Mouse (Mus musculus): Measurements from ENCODE around the gene Limd1. TPM values are rescaled to one million over a fixed set of nuclear protein-coding genes. Genes with fewer than 3 reads are reported as not detected.

Limd1 gene
- polyA plus RNA-seq, 1 experiment from 2014 or later = 43.3 TPM

GRCm38 (mm10) chr9:123479876-123480252, 1.4 kb downstream of the Limd1 start:
- no peaks in the 10 kb centered on the region for H3K9me3 ChIP-seq (replicated peaks; ENCODE audit: low read length)
- no peak for ATAC-seq (replicated peaks; ENCODE audit: low FRiP score, low read depth)
- 83% methylated on average over 8 of the region's 8 CpGs for WGBS

DNA sequence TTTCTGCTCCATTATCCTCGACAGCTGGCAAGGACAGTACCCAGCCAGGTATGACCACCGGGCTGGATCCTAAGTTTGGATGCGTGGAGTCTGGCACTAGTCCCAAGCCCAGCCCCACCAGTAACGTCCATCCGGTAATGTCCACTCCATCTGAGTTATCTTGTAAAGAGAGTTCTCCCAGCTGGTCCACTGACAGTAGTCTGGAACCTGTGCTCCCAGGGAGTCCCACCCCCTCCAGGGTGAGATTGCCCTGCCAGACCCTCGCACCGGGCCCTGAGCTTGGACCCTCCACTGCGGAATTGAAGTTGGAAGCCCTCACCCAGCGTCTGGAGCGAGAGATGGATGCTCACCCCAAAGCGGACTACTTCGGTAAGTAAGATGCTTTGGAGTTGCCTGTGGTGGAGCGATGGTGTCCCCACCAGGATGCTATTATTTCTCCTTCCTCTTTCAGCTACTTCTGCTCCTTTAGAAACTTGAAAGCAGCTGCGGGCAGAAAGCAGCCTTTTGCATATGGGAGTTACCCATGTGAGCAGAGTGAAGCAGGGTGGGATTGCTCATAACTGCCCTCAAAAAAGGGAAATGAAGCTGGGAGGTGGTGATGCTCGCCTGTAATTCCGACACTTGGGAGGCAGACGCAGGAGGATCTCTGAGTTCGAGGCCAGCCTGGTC, 1.9 kb downstream of the Limd1 start:
- Histone ChIP-seq H3K9me3 (replicated peaks; ENCODE audit: low read length) (no peaks in the 10 kb centered on the region), H3K27me3 (ENCODE audit: insufficient read depth, low read length) (no peaks in the 10 kb centered on the region), H3K4me3 (replicated peaks; ENCODE audit: low read depth, low read length) (peak overlapping the region; percentile 55), H3K27ac (no peak overlapping the region), H3K4me1 (replicated peaks; ENCODE audit: insufficient read depth, low read length) (peaks cover 28% of the 10 kb centered on the region), H3K9ac (ENCODE audit: low read depth, low read length) (peak overlapping the region; percentile 66), H3K4me2 (ENCODE audit: low read length) (peak overlapping the region; percentile 88), H3K36me3 (ENCODE audit: insufficient read depth, low read length) (peaks cover 7% of the 10 kb centered on the region; the same call in 1 of the 2 replicates)
- 66% methylated on average over 18 of the region's 18 CpGs for WGBS
- no peak for DNase-seq (ENCODE audit: low spot score)
- no peak for TF ChIP-seq CTCF (IDR thresholded peaks at IDR 0.05; ENCODE audit: low read depth)
- no peak for ATAC-seq (replicated peaks; ENCODE audit: low FRiP score, low read depth)

More at GRCm38 (mm10) chr9:123479876-123480252, 1.4 kb downstream of the Limd1 start:
- Histone ChIP-seq H3K36me3 (ENCODE audit: insufficient read depth, low read length) (peaks cover 7% of the 10 kb centered on the region; the same call in 1 of the 2 replicates), H3K9ac (ENCODE audit: low read depth, low read length) (peak overlapping the region; percentile 66), H3K4me1 (replicated peaks; ENCODE audit: insufficient read depth, low read length) (peaks cover 28% of the 10 kb centered on the region), H3K27me3 (ENCODE audit: insufficient read depth, low read length) (no peaks in the 10 kb centered on the region), H3K4me3 (replicated peaks; ENCODE audit: low read depth, low read length) (peak overlapping the region; percentile 55), H3K27ac (no peak overlapping the region), H3K4me2 (ENCODE audit: low read length) (peak overlapping the region; percentile 88)
- no peak for TF ChIP-seq CTCF (IDR thresholded peaks at IDR 0.05; ENCODE audit: low read depth)
- DNase-seq (ENCODE audit: low spot score) = no peak

DNA sequence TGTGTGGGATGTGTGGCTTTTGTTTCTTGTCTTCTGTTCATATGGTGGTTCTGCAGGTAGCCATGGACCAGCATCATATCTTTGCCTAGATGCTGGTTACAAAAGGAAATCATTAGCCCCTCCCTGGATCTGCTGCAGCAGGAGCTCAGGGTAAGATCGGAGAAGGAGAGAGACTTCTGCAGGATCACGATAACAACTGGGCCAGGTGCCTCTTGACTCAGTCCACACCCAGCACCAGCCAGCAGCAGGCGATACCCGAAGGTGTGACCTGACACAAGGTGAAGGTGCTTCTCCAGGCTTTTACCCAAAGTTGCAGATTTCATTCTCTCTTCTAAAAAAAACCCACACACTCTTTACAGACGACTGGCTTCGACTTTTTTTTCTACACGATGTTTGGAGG, 2.6 kb downstream of the Limd1 start:
- H3K36me3 ChIP-seq (ENCODE audit: insufficient read depth, low read length) = peaks cover 7% of the 10 kb centered on the region; the same call in 1 of the 2 replicates
- no peaks in the 10 kb centered on the region for H3K9me3 ChIP-seq (replicated peaks; ENCODE audit: low read length)
- peak overlapping the region; percentile 88 for H3K4me2 ChIP-seq (ENCODE audit: low read length)
- no peaks in the 10 kb centered on the region for H3K27me3 ChIP-seq (ENCODE audit: insufficient read depth, low read length)
- WGBS = 51% methylated on average over 7 of the region's 7 CpGs
- H3K4me1 ChIP-seq (replicated peaks; ENCODE audit: insufficient read depth, low read length) = peaks cover 28% of the 10 kb centered on the region
- DNase-seq (ENCODE audit: low spot score) (no peak), ATAC-seq (replicated peaks; ENCODE audit: low FRiP score, low read depth) (no peak)
- H3K27ac ChIP-seq = no peak overlapping the region
- H3K4me3 ChIP-seq (replicated peaks; ENCODE audit: low read depth, low read length) = peak overlapping the region; percentile 55
- TF ChIP-seq CTCF (IDR thresholded peaks at IDR 0.05; ENCODE audit: low read depth) = no peak
- H3K9ac ChIP-seq (ENCODE audit: low read depth, low read length) = 0 out of 2 replicates have a peak overlapping the region, but pooled peaks have one; percentile 35

DNA sequence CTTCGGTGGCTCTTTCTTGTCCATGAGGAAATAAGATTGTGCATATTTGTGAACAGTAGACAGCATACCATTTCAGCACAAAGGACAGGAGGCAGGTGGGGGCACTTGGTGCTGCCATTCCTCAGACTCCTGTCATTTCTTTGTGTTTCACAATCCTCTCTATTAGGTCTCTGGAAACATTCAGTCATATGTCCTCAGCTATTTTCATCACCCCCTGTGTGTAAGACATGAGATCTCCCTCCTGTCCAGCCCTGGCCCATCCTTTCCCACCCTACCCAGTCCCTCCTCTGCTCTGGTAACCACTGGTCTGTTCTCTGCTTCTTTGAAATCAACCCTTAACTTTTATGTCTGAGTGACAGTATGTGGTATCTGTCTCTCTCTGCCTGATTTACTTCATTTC, 5.1 kb downstream of the Limd1 start:
- Histone ChIP-seq H3K27me3 (ENCODE audit: insufficient read depth, low read length) (no peaks in the 10 kb centered on the region), H3K9me3 (replicated peaks; ENCODE audit: low read length) (no peaks in the 10 kb centered on the region), H3K4me3 (replicated peaks; ENCODE audit: low read depth, low read length) (no peak overlapping the region), H3K27ac (no peak overlapping the region), H3K4me2 (ENCODE audit: low read length) (no peak overlapping the region), H3K36me3 (ENCODE audit: insufficient read depth, low read length) (peaks cover 7% of the 10 kb centered on the region; the same call in 1 of the 2 replicates), H3K9ac (ENCODE audit: low read depth, low read length) (no peak overlapping the region), H3K4me1 (replicated peaks; ENCODE audit: insufficient read depth, low read length) (peaks cover 32% of the 10 kb centered on the region)
- DNase-seq (ENCODE audit: low spot score) = no peak
- ATAC-seq (replicated peaks; ENCODE audit: low FRiP score, low read depth) = no peak
- 92% methylated on average over 1 of the region's 1 CpGs for WGBS
- TF ChIP-seq CTCF (IDR thresholded peaks at IDR 0.05; ENCODE audit: low read depth) = no peak

DNA sequence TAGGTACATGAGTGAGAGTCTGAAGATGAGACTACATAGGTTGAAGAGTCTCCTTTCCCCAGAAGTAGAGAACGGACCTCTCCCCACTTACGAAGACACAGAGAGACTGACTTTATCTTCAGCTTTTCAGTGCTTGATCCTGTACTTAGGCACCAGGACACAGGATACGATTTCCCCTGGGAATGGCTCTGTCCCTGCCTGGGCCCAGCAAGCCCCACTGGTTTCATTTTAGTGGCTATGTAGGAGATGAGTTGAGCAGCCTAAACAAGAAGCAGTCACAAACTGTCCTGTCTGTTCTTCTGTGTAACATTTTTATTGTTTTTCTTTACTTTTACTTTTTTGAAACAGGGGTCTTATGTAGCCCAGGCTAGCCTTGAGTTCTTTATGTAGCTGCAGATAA, 6.3 kb downstream of the Limd1 start:
- ATAC-seq (replicated peaks; ENCODE audit: low FRiP score, low read depth) = no peak
- peaks cover 7% of the 10 kb centered on the region; the same call in 1 of the 2 replicates for H3K36me3 ChIP-seq (ENCODE audit: insufficient read depth, low read length)
- TF ChIP-seq CTCF (IDR thresholded peaks at IDR 0.05; ENCODE audit: low read depth) = no peak

GRCm38 (mm10) chr9:123485561-123485960, 7.1 kb downstream of the Limd1 start:
- 93% methylated on average over 4 of the region's 4 CpGs for WGBS
- no peak for TF ChIP-seq CTCF (IDR thresholded peaks at IDR 0.05; ENCODE audit: low read depth)
- Histone ChIP-seq H3K4me3 (replicated peaks; ENCODE audit: low read depth, low read length) (no peak overlapping the region), H3K9me3 (replicated peaks; ENCODE audit: low read length) (no peaks in the 10 kb centered on the region), H3K4me2 (ENCODE audit: low read length) (no peak overlapping the region), H3K27ac (no peak overlapping the region), H3K36me3 (ENCODE audit: insufficient read depth, low read length) (peaks cover 7% of the 10 kb centered on the region; the same call in 1 of the 2 replicates), H3K9ac (ENCODE audit: low read depth, low read length) (no peak overlapping the region), H3K4me1 (replicated peaks; ENCODE audit: insufficient read depth, low read length) (peaks cover 31% of the 10 kb centered on the region), H3K27me3 (ENCODE audit: insufficient read depth, low read length) (no peaks in the 10 kb centered on the region)
- ATAC-seq (replicated peaks; ENCODE audit: low FRiP score, low read depth) (no peak), DNase-seq (ENCODE audit: low spot score) (no peak)

More for the DNA sequence above, 6.3 kb downstream of the Limd1 start:
- no peak overlapping the region for H3K27ac ChIP-seq
- 94% methylated on average over 3 of the region's 3 CpGs for WGBS
- DNase-seq (ENCODE audit: low spot score) = no peak
- no peak overlapping the region for H3K4me3 ChIP-seq (replicated peaks; ENCODE audit: low read depth, low read length)
- H3K9ac ChIP-seq (ENCODE audit: low read depth, low read length) = no peak overlapping the region
- H3K9me3 ChIP-seq (replicated peaks; ENCODE audit: low read length) = no peaks in the 10 kb centered on the region
- no peaks in the 10 kb centered on the region for H3K27me3 ChIP-seq (ENCODE audit: insufficient read depth, low read length)
- no peak overlapping the region for H3K4me2 ChIP-seq (ENCODE audit: low read length)
- H3K4me1 ChIP-seq (replicated peaks; ENCODE audit: insufficient read depth, low read length) = peaks cover 33% of the 10 kb centered on the region

Data from kidney, postnatal 0 days (tissue).